Mouse (Mus musculus) gastrocnemius, postnatal 25 days (tissue): Measurements from ENCODE around the gene Slc2a13. TPM values are rescaled to one million over a fixed set of nuclear protein-coding genes. Genes with fewer than 3 reads are reported as not detected.

Experiments used
- DNase-seq: peaks from one replicate; pipeline ENCODE4 v3.0.0; 2022
- total RNA-seq, 2 experiments: library from RNA; stranded (reverse); gene quantifications; 1 replicate in 1 of 2; 2 replicates in 1 of 2; pipeline ENCODE4 v1.2.3; 2021

The Slc2a13 gene
- total RNA-seq, 2 experiments from 2014 or later, result 1.2 to 1.6 TPM

- DNase-seq, result no peak
These were observed 198.6 kb downstream of the Slc2a13 start for GRCm38 (mm10) chr15:91374441-91374840.

- peak; percentile 67 for DNase-seq
These were observed 199.9 kb downstream of the Slc2a13 start for GRCm38 (mm10) chr15:91373203-91373584.

DNA sequence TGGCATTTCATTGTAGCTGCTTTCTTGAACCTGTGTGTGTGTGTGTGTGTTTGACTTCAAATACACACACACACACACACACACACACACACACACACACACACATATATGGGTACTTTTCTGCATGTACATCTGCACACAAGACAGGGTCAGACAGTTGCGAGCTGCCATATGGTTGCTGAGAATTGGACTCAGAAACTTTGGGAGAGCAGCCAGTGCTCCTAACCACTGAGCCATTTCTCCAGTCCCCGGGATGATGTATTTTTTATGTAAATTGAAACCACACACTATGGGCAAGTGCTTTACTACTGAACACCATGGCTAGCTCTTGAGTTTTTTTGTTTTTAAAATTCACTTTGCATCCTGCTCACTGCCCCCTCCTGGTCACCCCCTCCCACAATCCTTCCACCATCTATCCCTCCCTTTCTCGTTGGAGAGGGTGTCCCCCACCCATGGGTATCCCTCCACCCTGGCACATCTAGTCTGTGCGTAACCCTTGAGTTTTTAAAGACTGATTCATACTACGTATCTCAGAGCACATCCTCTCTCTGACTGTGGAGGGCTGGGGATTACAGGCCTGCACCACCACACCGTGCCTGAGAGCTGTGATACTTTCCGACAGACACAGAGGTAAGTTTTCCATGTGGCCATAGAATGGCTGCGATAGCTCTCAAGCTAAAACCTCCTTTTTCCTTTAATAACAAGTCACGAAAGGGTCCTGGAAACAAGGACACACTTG is 200.4 kb downstream of the Slc2a13 start:
- no peak for DNase-seq

DNA sequence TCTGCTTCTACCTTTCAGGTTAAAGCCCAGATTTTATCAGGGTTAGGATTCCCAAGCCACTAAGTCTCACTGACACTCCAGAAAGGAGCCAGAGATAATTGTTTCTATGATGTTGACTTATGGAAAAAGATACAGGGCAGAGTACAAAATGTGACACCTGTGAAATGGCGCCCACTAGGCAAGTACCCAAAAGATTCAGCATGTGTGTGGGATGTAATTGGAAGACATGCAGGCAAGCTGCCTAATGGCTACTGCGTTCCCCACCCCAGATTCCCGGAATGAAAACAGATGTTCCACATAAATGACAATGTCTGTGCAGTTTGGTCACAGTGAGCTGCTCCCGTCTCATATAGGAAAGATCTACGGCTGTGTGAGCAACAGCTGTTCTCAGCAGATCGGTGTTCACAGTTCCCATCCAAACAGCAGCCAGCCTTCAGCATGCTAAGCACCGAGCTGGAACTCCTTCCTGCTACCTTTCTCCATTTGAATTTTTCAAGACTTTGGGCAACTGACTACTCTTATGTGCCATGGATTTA is 201.1 kb downstream of the Slc2a13 start:
- DNase-seq, result no peak

- no peak for DNase-seq
These were observed 203.2 kb downstream of the Slc2a13 start for GRCm38 (mm10) chr15:91369736-91370449.

GRCm38 (mm10) chr15:91360495-91360894 is 212.6 kb downstream of the Slc2a13 start:
- no peak for DNase-seq

- DNase-seq, result no peak
These were observed 222.1 kb downstream of the Slc2a13 start for GRCm38 (mm10) chr15:91351006-91351405.

- no peak for DNase-seq
These were observed 234.7 kb downstream of the Slc2a13 start for GRCm38 (mm10) chr15:91338350-91338749.

DNA sequence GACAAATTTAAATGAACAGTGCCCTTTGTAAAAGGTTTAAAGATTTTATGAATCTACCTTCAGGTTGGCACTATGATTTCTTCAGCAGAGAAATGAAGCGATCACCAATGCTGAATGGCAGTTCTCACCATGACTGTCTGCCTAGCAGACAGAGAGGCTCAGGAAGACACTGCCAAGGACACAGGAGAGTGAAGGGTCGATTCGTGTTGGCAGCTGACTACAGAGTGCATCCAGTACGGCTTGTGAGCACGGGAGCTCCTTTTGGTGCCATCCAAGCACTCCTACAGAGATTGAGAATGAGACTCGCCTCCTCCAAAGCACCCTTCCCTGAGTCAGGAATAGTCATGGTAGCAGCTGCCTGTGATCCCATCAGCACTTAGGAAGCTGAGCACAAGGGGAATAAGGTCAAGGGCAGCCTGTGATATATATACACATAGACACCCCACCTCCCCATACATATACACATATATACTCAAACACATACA is 238.6 kb downstream of the Slc2a13 start:
- DNase-seq, result no peak

GRCm38 (mm10) chr15:91327748-91328147 is 245.3 kb downstream of the Slc2a13 start:
- no peak for DNase-seq

- no peak for DNase-seq
These were observed 246.0 kb downstream of the Slc2a13 start for GRCm38 (mm10) chr15:91327023-91327422.

- no peak for DNase-seq
These were observed 253.7 kb downstream of the Slc2a13 start for GRCm38 (mm10) chr15:91319376-91319775.

GRCm38 (mm10) chr15:91316964-91317363 is 256.1 kb downstream of the Slc2a13 start:
- peak; percentile 61 for DNase-seq

DNA sequence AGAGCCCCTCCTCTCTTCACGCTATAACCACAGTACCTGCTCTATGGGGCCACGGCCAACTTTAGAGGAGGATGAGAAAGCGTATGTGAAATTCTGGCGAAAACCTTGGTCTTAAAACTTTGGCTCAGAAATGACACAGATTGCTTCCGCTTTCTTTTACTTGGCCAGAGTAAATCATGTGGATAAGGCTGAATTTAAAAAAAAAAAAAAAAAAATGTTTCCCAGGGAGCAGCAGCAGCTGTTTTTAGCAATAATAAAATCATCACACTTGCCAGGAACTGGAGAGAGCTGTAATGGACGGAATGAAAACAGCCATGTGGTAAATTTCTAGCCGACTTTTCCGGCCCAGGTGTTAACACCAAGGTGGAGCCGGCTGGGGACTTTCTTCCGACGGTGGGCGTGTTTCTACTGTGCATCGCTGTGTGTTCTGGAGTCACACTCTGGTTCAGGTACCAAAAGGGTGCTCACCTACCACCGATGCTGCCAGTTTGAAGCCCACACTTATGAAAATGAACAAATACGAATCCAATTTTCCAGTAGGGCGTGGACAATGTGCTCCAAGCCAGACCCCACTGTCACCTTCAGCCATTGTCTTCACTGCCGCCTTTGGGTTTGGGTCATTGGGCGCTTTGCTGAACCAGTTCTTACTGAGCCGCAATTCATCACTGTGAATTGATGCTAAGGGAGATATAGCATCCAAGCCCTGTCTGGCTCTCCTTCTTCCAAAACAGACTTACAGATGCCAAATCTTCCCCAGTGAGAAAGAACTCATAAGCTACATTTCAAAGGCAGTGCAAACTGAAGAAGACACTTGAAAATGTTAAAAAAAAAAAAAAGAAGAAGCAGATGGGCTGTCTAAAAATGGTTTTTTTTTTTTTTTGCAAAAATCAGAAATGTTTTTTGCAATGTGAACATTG is 258.4 kb downstream of the Slc2a13 start:
- no peak for DNase-seq

DNA sequence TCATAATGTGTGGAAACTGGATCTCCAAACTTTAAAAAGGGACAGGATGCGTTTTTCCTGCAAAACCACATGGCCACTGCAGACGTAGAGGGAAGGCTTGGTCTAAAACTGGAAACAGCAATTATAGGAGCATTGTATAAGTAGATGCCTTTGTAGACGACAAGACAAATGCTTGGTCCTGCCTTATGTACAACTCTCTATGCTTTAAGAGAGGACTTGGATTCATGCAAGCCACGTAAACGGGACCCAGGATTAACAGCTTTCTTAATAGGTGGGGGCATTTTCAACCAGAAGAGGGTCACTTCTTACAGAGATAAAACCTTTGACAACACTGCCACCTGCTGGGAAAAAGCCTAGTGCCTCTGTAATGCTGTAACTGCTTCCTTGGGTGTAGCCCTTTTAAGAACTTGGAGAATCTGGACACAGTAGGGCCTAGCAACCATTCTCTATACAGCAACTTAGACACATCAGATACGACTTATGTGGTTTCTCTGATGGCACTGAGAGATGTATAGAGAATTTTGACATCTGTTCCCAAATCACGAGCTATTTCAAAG is 268.7 kb downstream of the Slc2a13 start:
- no peak for DNase-seq

- DNase-seq, result peak; percentile 68
These were observed 271.7 kb downstream of the Slc2a13 start for GRCm38 (mm10) chr15:91301366-91301765.

DNA sequence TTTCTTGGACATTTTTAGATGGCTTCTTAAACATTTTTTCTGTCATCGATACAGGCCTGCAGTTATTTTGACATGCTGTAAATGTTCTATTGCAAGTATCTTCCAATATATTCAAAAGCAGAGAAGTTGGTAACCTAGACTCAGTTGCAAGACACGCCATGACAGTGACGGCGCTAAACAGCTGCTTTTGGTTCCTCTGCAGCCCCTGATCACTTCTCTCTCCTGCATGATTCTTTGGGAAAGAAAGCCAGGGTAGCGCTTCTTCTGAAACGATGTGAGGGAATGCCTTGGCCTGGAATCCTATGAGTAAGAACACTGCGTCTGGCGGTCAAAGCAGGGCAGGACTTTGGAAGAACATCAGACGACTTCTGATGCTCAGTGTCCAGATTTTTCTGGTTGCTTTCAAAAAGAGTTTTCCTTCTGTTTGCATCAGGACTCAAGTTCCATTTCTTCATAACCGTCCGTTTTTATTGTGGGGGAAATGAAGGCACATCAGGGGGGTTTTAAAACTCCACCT is 273.7 kb downstream of the Slc2a13 start:
- peak; percentile 53 for DNase-seq

- no peak for DNase-seq
These were observed 289.6 kb downstream of the Slc2a13 start for GRCm38 (mm10) chr15:91283418-91283817.

DNA sequence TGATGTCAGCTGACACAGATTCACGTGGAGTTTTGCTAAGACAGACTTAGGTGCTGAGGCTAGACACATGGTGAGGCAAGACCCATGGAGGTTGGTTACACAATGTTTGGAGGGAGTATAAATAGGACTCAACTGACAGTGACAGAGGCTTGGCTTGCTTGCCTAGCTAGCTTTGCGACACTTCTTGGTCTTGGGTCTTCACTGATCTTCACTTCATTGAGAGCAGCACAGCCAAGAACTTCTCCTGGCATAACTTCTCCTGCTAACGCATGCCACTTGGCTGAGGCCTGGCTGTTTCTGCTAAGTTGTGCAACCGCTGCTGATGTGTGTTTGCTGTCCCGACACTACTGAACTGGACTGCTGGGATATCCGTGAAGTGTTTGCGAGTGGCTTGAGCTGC is 290.2 kb downstream of the Slc2a13 start:
- DNase-seq, result peak; percentile 87

DNA sequence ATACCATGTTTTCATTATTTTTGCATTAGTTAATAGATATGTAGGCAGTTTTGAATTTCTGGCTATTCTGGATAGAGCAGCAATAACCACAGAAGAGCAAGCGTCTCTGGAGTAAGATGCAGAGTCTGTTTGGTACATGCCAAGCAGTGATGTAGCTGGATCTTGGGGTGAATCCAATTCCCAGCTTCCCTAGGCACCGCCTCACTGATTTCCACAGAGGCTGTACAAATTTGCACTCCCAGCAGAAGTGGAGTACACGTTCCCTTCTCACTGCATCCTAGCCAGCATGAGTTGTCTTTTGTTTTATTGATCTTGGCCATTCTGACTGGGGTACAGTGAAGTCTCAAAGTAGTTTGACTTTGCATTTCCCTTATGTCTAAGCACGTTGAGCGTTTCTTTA is 291.5 kb downstream of the Slc2a13 start:
- peak; percentile 41 for DNase-seq

DNA sequence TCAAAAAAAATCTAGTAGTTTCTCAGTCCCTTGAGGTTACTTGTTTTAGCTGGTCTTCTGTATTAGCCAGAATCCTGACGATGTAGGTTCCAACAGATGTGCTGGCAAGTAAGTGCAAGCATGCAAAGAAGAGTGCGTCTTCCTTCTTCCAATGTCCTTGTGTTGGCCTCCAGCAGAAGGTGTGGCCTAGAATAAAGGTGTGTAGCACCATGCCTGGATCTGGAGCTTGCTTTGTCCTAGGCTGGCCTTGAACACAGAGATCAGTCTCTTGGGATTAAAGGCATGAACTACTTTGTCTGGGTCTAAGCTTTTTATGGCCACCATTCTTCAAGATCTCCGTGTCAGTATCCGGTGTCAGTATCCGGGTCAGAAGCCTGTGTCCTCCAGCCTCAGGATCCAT is 293.5 kb downstream of the Slc2a13 start:
- DNase-seq, result no peak

GRCm38 (mm10) chr15:91275961-91276360 is 297.1 kb downstream of the Slc2a13 start:
- DNase-seq, result no peak
